Mouse (Mus musculus) adrenal gland, postnatal 25 days (tissue): ENCODE measurements at regions not wholly inside any gene's neighbourhood (a gene's known extent, or its start where the extent isn't known, plus 50 kb on each side); places are given as distances from the start of the nearest gene placed in this dataset.
"Not testable (repeated sequence)": the region's sequence is repeated elsewhere in the genome, so short reads cannot be mapped to it uniquely, and the experiment has no call there.

ENCODE experiments used
- DNase-seq: peaks from one replicate; pipeline ENCODE4 v3.0.0; 2021; ENCODE audit warnings: mixed read lengths

DNA sequence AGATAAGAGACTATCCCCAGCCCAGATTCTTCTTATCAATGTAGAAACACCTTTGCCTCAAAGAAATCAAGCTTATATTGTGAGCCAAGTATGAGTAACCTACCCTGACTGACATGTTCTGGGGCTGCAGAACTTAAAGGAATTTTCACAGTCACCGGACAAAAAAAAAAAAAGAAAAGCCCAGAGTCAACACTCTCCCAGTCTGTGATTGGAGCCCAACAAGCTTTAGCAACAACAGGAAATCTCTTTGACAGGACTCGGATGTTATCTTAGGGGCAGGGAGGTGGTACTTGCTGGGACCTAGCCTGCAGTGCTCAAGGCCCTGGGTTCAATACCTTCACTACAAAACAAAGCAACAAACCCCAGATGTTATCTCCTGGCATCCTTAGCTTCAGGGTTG lies 114.2 kb downstream of the Nectin1 start:
- DNase-seq = no peak

DNA sequence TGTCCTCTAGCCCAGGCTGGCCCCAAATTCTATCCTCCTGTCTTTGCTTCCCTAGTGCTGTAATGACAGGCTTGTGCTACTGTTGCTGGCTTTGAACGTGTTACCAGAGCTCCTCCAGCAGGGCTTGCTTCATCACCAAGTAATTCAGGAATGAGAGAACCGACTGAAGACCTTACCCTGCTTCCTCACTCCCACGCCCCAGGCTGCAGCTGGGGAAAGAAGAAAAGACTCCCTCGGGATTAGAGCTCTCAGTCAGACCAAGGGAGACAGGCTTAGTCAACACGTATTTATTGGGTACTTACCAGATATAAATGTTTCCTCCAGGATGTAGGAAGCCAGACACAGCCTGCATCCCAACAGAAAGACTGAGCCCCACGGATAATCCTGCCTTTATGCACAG lies 115.0 kb downstream of the Nectin1 start:
- DNase-seq = no peak

DNA sequence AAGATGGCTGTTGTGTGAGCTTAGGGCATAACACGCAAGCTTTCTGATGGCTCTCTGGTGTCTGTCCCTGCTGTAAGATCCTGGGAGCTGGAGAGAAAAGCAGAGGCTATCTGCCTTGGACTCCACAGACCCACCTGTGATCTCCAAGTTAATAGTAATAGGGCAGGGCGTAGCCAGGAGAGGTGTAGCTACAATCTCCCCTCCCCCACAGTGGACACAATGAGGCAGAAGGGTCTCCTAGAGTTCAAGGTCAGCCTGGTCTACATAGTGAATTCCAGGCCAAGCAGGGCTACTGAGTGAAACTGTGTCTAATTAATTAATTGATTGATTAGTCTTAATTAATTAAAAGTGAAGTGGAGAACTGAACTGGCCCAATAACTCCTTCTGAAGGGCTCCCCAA lies 116.5 kb downstream of the Nectin1 start:
- no peak for DNase-seq

DNA sequence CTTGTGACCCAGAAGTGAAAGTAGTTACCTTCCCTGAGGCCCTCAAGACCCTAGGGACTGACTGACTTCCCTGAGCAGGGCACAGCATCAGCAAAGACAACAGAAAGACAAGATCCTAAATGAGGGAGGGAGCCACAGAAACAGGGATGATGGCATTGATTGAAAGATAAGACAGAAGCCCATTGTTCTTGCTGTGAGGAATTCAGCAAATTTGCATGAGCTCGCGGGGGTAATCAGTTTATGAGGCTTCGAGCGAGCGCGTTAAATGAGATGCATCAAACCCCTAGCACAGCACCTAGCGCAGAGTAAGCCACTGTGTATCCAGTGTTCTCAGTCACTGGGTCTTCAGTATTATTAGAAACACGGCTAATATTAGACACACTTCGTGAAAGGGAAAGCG lies 117.6 kb downstream of the Nectin1 start:
- no peak for DNase-seq

DNA sequence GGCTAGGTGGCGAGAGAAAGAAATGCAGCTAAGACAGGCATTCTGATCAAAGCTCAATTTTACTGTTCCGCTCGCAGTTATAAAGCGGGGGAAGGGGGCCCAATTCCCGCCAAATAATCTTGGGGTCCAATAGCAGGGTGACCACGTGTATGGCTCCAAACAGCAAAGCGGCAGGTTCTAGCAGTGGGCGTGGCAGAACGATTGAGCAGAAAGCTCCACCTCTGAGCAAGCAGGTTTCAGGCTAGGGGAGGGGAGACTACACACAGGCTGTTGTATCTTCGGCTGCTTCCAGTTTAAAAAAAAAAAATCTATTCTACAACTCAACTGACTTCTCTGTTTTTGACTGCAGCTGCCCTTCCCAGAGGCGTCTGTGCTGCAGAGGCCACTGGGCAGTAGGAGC lies 118.2 kb downstream of the Nectin1 start:
- not testable (repeated sequence) for DNase-seq

DNA sequence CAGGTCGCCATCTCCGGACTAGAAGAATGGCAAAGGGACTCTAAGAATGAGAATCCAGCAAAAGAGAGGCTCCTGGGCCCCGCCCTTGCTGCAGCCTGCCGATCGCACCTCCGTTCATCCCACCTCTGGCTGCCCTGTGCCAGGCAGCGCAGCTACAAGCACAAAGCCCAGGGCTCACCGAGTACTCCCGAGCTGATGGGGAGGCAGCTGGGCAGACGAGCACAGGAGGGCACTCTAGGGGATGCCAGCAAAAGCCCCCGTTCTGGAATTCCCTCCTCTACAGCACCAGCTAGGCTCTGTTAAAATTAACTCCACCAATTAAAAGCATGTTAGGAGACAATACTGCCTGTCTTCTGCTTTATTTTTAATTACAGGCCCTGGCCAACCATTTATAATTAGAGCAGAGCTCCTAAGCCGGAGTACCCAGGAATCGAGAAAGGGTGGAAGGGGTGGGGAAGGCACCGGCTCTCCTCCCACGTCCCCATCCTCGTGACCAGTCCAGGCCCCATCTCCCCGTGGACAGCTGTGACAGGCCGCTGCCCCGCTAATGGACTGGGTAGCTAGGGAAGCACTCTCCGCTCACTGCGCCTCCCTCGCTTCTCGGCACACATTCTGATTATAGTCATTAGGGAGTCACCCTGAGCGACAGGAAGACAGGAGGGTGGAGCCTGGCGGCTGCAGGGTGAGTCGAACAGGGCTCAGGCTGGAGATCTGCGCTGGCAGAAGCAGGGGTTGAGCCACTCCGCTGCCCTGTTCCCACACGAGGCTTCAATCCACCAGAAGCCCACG lies 120.0 kb downstream of the Nectin1 start:
- peak; percentile 32 for DNase-seq

DNA sequence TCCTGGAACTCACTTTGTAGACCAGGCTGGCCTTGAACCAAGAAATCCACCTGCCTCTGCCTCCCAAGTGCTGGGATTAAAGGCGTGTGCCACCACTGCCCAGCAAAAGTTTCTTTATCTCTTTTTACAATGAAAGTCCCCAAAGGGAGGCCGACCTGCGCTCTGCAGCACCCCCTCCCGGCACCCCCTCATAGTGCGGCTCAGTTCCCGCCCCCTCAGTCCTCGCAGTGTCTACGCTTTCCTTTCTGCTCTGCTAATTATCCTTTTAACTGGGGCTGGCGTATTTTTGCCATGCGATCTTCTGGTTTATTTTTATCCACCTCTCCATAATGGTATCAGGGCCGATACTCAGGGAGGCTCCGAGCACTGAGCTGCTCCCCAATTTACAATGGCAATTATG lies 123.0 kb downstream of the Nectin1 start:
- no peak for DNase-seq

DNA sequence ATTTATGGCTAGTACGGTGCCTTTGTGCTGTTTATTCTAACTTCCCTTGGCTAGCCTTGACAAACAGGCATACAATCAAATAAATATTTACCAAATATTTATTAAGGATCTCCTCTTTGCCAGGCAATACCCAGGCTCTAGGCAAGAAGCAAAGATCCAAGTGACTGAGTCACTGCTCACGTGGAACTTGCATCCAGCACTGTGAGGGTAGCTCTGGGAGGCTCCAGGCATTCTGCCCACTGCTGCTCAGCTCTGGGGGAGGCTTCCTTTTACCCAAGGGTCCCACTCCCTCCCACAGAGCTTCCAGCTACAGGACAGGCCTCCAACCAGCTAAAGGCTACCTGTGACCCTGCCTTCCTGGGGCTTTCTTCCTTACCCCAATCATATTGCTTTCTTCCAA lies 130.1 kb downstream of the Nectin1 start:
- no peak for DNase-seq

DNA sequence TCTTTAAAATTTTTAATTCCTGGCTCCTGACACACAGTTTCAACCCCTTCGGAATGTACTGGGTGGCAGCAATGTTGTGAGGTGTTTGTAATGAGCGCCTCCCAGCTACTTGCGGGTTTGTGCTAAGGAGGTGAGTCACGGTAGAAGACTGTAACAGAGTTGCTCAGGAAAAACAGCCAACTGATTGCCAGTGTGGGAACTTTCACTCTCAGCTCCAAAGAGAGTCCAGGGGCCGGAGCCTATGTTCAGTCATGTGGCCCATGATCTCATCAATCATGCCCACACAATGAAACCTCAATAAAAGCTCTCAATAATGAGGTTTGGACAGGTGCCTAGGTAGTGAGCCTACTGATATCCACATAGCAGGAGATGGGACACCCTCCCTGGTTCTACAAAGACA lies 130.5 kb downstream of the Nectin1 start:
- no peak for DNase-seq

DNA sequence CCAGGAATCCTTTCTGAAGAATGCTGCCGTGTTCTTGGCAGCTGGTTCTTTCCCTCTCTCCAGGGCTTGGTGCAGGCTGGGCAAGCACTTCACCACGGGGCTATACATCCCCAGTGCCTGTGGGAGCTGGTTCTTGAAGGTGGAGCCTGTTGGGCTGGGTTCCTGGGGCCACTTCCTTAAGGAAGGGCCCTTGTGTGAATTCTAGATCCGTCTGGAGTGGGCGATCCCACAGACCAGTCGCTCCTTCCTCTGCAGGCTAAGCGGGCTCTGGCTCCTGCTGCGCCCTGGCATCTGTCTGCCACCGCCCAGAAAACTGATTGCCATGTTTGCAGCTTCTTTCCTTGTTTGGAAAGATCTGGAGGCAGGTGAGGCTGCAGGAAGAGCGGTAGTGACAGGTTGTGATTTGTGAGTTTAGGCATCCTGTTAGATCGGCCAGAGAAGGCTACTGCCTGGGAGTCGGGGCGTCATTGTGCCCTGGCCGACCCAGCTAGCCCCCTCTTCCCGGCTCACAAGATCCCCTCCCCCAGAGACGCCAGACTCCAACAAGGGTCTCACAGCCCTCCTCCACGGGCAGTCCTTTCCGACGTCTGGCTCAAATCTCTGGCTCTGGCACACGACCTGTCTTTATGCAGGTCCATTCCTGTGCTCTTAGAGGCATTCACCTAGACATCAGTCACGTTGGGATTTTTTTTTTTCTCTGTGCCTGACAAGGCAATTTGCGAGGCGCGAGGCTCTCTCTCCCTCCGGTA lies 135.6 kb downstream of the Nectin1 start:
- DNase-seq = no peak

DNA sequence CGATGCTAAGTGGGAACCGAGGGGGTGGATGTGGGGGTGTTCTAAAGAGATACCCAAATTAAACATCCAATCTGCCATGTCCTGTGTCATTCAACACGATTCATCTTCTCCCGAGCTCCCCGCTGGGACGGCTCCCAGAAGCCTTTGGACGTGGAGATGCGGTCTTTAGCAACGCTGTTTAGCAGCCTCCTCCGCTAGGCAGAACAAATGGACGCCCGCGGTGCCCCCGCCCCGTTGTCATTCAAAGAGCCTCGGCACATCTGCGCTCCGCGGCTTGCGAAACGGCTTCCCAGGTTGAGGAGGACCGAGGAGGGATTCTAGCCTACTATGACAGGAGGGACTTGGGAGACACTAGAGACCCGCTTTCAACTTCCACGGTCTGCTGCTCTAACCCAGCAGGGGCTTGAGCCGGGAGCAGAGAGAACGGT lies 136.2 kb downstream of the Nectin1 start:
- peak; percentile 4 for DNase-seq

DNA sequence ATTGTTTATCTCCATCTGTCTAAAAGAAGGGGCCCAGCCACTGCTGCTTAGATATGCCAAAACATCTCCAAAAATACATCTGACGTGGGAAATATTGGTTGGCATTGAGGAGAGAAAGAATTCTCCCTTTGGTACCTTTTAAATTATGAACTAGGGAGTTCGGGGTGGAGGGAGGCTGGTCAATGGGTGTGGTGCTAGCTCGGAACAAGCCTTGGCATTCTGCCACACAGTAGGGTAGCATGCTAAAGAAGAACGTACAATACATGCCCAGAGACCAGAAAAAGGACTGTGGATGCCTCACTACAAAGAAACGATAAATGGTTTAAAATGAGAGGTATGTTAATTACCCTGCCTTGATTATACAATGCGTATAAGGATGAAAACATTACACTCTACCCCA lies 149.3 kb downstream of the Nectin1 start:
- DNase-seq = no peak

DNA sequence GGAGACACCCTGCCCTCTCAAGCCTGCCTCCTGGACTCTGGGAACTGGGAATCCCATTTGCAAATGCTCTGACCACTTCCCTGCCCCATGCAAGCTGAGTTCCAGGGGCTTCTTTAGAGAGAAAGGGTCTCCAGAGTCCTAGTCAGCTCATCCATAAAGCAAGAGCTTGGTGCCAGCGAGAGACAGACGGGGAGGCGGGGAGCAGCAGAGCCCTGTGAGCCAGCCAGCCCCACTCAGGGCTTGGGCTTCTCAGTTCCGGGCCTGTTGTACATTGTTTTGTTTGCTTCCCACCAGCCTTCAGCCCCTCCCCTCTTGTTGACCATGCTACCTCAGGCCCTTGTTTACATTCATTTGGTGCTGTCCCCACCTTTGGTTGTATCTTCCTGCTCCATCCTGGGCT lies 143.9 kb upstream of the Thy1 start:
- DNase-seq = no peak

DNA sequence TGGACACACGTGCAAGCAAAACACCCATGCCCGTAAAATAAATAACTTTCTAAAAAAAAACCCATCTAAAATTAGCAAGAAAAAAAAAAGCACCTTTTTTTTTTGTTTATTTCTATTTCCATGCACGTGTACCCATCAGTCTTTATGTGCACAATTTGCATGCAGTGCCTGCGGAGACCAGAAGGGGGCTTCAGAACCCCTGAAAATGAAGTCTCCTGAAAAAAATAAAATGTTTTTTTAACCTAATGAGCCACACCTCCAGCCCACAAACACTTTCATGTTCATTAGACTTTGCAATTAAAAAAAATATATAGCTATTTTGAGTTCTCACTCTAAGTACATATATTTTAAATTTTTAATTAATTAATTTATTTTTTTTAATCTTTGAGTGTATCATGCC lies 134.9 kb upstream of the Thy1 start:
- no peak for DNase-seq

DNA sequence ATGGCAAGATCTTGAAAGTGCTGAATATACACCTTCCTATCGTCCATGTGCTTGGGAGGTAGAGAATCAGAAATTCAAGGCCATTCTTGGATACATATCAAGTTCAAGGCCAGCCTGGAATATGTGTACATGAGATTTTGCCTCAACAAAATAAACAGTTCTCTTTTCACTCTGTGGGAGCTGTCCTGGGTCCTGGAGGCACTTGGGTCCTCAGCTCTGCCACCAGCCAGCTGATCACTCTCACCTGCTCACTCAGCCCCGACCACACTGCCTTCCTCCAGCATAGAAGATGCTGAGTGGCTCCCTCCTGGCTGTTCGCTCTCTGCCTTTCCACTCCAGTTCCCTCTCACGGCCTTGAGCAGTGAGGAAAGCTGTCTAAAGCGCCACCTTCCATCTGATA lies 128.2 kb upstream of the Thy1 start:
- DNase-seq = no peak

DNA sequence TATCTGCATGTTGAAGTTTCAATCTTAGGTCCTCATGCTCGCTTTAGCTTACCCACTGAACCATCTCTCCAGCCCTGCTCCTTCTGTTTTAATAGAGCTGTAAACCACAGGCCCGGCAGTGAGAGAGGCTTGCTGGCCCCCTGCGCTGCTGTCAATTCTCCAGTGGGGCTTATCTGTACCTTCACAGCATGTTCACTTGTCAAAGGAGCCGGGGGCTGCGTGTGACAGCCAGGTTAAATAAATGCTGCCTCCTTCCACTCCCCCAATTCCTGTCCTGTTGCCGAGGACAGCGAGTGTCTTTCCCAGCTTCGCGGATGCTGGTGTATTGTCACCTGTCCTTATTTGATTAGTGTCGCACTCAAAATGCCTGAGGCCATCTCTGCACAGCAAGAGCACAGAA lies 125.7 kb upstream of the Thy1 start:
- no peak for DNase-seq

DNA sequence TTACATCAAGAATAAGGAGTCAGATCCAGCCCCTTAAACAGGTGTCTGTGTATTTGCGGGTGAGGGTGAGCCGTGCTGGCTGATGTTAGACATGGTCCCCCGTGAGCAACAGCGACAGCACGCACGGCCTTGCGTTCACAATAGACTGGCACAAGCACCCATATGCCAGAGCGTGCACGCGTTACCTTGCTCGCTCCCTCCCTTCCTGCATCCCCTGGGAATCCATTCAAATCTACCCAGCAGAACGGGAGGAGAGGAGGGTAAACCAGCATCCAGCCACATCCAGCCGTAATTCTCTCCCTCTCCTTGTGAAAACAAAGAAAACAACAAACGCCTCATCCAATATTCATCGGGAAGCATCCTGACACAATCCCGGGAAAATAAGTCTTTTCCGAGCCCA lies 124.2 kb upstream of the Thy1 start:
- DNase-seq = no peak

DNA sequence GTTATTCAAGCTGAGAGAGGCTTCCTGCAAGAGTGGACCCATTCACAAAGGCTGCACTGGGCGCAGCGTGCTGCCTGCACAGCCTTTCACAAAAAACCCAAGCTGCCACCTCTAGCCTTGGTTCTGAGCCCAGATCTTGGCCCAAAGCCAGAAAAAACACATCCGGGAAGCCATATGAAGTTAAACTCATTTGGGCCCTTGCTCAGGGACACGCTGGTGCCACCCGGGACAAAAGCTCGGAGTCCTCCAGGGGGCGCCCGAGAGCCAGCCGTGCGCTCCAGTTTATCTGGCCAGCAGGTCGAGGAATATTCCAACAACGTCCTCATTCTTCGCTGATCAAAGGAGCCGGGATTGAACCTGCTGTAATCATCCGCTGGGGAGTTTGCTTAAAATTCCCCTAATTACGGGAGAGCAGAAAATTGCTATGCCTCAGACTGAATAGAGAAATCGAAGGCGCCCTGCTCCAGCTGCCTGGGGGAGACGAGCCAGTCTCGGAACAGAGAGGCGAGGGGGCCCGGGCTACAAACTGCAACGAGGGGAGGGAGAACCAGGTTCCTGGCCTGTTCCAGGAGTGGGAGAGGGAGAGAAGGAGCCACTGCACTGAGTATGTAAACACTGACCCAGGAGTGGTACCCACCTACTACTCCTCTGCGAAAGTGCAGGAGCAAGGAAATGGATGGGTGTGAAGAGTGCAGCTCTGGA lies 123.0 kb upstream of the Thy1 start:
- DNase-seq = peak; percentile 85

DNA sequence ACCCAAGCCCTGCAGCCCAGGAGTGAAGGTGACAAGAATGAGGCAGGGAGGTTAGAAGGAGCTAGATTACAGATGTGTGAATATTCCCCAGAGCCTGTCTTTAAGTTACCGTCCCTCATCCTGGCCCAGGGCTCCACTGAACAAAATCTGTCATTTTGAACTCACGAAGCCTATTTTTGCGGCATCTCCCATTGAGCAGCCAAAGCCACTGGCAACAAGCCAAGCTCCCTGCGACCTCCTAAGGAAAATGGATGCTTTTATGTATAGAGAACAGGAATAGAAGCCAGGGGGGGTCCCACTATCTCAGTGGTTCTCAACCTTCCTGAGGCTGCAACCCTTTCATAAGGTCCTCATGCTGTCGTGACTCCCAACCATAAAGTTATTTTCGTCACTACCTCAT lies 121.0 kb upstream of the Thy1 start:
- no peak for DNase-seq

DNA sequence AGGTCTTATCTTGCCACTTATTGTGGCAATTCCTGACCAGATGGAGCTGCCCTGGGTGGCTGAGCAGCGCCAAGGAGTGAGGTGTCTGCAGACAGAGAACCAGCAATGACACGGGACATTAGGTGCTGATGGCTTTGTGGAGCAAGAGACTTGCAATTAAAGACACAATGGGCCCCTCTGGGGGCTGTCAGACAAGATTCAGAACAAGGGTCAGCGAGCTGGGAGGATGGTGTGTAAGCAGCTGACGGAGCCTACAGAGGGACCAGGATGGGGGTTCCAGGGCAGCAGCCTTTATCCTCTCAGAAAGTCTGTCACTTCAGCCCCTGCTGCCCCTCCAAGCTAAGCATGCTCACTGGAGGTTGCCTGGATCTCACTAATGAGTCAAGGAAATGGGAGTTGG lies 120.1 kb upstream of the Thy1 start:
- DNase-seq = no peak

DNA sequence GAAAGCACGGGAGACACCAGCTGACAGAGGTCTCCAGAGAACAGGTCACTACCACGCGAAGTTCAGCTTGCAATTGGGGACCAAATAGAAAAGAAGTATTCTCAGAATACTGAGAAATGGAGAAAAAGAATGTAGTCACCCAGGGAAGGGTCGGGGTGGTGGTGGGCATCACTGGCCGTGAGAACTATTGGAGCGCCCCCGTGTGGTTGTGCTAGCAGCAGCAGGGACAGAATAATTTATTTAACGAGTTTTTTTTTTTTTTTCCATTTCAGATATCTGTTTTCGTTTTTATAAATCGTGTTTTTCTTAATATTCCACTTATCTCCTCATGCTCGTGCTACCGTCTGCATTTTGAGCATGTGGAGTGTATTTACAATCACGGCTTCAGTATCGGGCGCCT lies 118.4 kb upstream of the Thy1 start:
- peak; percentile 11 for DNase-seq

DNA sequence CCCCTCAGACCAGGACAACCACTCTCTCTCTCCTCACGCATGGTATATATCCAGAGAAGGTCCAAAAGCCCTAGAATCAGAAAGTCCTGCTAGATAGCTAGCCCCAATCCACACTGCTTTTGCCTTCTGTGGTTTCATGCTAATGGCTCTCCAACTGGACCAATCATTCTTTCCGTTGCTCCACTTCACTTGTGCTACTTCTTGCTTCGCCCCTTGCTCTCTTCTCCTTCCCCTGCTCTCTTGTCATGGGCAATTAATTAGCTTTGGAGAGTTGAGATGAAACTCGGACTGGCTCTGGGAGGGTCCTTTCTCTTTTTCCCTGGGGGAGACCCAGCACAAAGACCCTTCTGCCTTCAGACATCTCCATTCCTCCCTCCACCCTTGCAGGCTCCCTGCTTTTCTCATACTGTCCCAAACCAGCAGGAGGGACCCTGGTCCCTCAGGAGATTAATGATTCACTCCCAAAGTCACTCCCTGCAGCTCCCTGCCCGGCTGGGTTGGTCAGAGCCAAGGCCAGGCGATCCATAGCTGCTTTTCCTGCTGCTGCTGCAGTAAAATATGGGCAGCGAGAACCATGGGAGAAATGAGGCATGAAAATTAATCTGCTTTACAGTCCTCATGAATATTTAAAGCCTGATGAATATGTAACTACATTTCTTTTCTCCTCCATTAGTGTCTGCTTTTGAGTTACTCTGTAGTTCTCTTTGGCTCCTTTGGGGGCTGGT lies 113.7 kb upstream of the Thy1 start:
- DNase-seq = no peak

DNA sequence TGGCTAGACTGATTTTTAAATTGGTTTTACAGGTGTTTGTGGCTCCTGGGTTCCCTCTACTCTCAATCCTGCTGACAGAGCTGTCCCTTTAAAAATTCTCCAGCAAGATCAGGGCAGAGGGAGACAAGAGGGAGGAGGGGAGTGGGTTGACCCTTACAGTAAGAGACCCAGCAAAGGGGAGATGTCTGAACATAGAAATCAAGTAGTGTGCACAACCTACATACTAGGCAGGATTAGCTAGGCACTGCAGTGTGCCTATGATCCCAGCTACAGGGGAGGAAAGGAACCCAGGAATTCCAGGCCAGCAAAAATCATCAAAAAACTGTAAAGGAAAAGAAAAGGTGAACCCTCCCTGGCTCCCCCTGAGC lies 113.2 kb upstream of the Thy1 start:
- no peak for DNase-seq
